Mouse (Mus musculus): ENCODE data around the gene Zfp189. TPM values are rescaled to one million over a fixed set of nuclear protein-coding genes. Genes with fewer than 3 reads are reported as not detected.

The Zfp189 gene
- polyA plus RNA-seq, 1 experiment: 1.8 TPM

DNA sequence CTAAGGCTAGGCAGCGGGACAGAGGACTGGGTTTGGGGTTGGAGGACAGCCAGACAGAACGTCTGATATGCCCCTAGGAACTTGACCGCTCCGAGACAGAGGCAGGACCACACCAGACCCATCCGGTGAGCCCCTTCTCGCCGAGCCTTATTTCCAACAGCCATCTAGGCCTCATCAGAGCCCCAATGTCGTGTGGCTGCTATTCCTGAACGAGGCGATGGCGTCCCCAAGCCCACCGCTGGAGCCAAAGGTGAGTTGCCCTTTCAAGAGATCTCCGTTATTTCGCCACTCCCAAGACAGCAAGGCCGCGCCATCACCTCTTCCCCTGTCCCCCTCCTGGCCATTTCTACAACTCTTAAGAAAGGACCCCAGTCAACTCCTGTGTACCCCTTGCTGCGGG, 370 bp downstream of the Zfp189 start:
- H3K4me1 ChIP-seq (ENCODE audit: control insufficient read depth, insufficient read depth, low read length): no peaks in the 10 kb centered on the region; the same call in 1 of the 2 replicates
- peak overlapping the region; percentile 66 for H3K4me3 ChIP-seq (replicated peaks; ENCODE audit: control insufficient read depth, low read depth, low read length)
- WGBS: 2% methylated on average over 17 of the region's 17 CpGs
- no peak overlapping the region for H3K27ac ChIP-seq (ENCODE audit: control insufficient read depth, insufficient read depth, low read depth, low read length, poor library complexity)
- 0 out of 2 replicates have a peak, but pooled peaks have one; percentile 11 for TF ChIP-seq CTCF (IDR thresholded peaks at IDR 0.05; ENCODE audit: control insufficient read depth, insufficient read depth, low read length)
- no peak for TF ChIP-seq POLR2A (IDR thresholded peaks at IDR 0.05; ENCODE audit: borderline replicate concordance, control insufficient read depth, low read depth, low read length)

- TF ChIP-seq CTCF (IDR thresholded peaks at IDR 0.05; ENCODE audit: control insufficient read depth, insufficient read depth, low read length): no peak
- no peak for TF ChIP-seq POLR2A (IDR thresholded peaks at IDR 0.05; ENCODE audit: borderline replicate concordance, control insufficient read depth, low read depth, low read length)
- no peak overlapping the region for H3K27ac ChIP-seq (ENCODE audit: control insufficient read depth, insufficient read depth, low read depth, low read length, poor library complexity)
- no peak overlapping the region for H3K4me3 ChIP-seq (replicated peaks; ENCODE audit: control insufficient read depth, low read depth, low read length)
- no peaks in the 10 kb centered on the region; the same call in 1 of the 2 replicates for H3K4me1 ChIP-seq (ENCODE audit: control insufficient read depth, insufficient read depth, low read length)
- 89% methylated on average over 9 of the region's 9 CpGs for WGBS
These were observed 1.6 kb downstream of the Zfp189 start for GRCm38 (mm10) chr4:49522576-49522975.

DNA sequence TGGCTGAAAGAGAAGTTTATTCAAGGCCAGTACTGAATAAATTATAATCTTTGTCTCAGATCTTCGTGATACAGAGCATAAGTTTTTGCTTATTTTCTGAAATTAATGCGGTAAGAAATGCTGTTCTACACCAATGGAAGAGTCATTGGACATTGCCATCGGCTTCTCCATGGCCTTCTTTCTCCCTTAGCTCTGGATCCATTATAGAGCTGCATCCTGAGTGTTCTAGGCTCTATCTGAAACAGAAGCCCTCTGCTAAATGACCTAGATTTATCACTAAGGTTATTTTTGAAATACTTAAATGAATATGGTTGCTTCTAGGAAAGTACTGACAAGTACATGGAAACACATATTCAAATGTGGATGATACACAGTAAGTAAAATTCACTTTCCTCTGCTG, 14.1 kb downstream of the Zfp189 start:
- WGBS: 86% methylated on average over 3 of the region's 3 CpGs
- no peaks in the 10 kb centered on the region for H3K4me1 ChIP-seq (ENCODE audit: control insufficient read depth, insufficient read depth, low read length)
- no peak overlapping the region for H3K27ac ChIP-seq (ENCODE audit: control insufficient read depth, insufficient read depth, low read depth, low read length, poor library complexity)
- TF ChIP-seq CTCF (IDR thresholded peaks at IDR 0.05; ENCODE audit: control insufficient read depth, insufficient read depth, low read length) (no peak), POLR2A (IDR thresholded peaks at IDR 0.05; ENCODE audit: borderline replicate concordance, control insufficient read depth, low read depth, low read length) (no peak)
- no peak overlapping the region for H3K4me3 ChIP-seq (replicated peaks; ENCODE audit: control insufficient read depth, low read depth, low read length)

DNA sequence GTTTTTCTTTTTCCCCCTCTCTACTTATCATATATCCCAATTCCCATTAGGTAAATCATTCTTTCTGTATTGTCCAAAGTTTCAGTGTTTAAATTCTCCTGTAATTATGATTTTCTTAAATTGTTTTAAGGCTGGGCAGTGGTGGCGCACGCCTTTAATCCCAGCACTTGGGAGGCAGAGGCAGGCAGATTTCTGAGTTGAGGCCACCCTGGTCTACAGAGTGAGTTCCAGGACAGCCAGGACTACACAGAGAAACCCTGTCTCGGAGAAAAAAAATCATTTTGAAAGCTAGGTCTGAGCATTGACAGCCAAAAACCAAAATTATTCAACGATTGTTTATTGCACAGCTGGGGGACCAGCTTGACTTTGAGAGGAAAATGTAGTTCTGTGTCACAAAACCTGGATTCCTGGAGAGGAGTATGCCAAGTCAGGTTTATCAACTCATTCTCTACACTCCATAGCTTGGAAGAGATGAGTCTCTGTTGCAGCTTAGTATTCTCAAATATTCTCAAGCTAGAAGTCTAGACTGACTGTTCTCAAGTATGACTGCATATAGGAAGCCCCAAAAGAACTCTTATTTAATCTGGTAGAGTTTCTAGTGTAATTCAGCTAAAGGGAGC, 14.8 kb downstream of the Zfp189 start:
- H3K27ac ChIP-seq (ENCODE audit: control insufficient read depth, insufficient read depth, low read depth, low read length, poor library complexity): no peak overlapping the region
- H3K4me3 ChIP-seq (replicated peaks; ENCODE audit: control insufficient read depth, low read depth, low read length): no peak overlapping the region
- TF ChIP-seq POLR2A (IDR thresholded peaks at IDR 0.05; ENCODE audit: borderline replicate concordance, control insufficient read depth, low read depth, low read length): no peak
- no peak for TF ChIP-seq CTCF (IDR thresholded peaks at IDR 0.05; ENCODE audit: control insufficient read depth, insufficient read depth, low read length)
- 78% methylated on average over 4 of the region's 4 CpGs for WGBS
- no peaks in the 10 kb centered on the region for H3K4me1 ChIP-seq (ENCODE audit: control insufficient read depth, insufficient read depth, low read length)

GRCm38 (mm10) chr4:49536671-49537070, 15.7 kb downstream of the Zfp189 start:
- Histone ChIP-seq H3K27ac (ENCODE audit: control insufficient read depth, insufficient read depth, low read depth, low read length, poor library complexity) (no peak overlapping the region), H3K4me1 (ENCODE audit: control insufficient read depth, insufficient read depth, low read length) (no peaks in the 10 kb centered on the region), H3K4me3 (replicated peaks; ENCODE audit: control insufficient read depth, low read depth, low read length) (no peak overlapping the region)
- 82% methylated on average over 4 of the region's 4 CpGs for WGBS
- TF ChIP-seq CTCF (IDR thresholded peaks at IDR 0.05; ENCODE audit: control insufficient read depth, insufficient read depth, low read length) (no peak), POLR2A (IDR thresholded peaks at IDR 0.05; ENCODE audit: borderline replicate concordance, control insufficient read depth, low read depth, low read length) (no peak)

- Histone ChIP-seq H3K4me3 (replicated peaks; ENCODE audit: control insufficient read depth, low read depth, low read length) (no peak overlapping the region), H3K4me1 (ENCODE audit: control insufficient read depth, insufficient read depth, low read length) (no peaks in the 10 kb centered on the region), H3K27ac (ENCODE audit: control insufficient read depth, insufficient read depth, low read depth, low read length, poor library complexity) (no peak overlapping the region)
- no peak for TF ChIP-seq POLR2A (IDR thresholded peaks at IDR 0.05; ENCODE audit: borderline replicate concordance, control insufficient read depth, low read depth, low read length)
- no peak for TF ChIP-seq CTCF (IDR thresholded peaks at IDR 0.05; ENCODE audit: control insufficient read depth, insufficient read depth, low read length)
- 53% methylated on average over 6 of the region's 6 CpGs for WGBS
These were observed 18.7 kb downstream of the Zfp189 start for GRCm38 (mm10) chr4:49539665-49540064.

DNA sequence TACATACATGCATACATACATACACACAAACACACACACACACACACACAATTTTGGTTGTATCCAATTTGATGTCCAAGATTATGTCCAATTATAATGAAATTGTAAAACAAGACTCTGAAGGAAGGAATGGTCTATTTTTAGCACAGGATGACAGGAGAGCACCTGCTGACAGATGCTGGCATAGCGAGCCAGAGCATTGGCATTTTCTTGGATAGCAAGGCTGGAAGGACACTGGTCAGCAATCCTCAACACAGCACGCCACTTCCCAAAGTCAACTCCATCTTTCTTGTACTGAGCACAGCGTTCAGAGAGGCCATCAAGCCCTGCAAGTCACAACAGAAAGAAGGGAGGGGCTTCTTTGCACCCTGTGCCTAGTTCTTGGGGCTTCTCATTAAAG, 20.0 kb downstream of the Zfp189 start:
- Histone ChIP-seq H3K4me1 (ENCODE audit: control insufficient read depth, insufficient read depth, low read length) (no peaks in the 10 kb centered on the region), H3K4me3 (replicated peaks; ENCODE audit: control insufficient read depth, low read depth, low read length) (no peak overlapping the region), H3K27ac (ENCODE audit: control insufficient read depth, insufficient read depth, low read depth, low read length, poor library complexity) (no peak overlapping the region)
- no peak for TF ChIP-seq CTCF (IDR thresholded peaks at IDR 0.05; ENCODE audit: control insufficient read depth, insufficient read depth, low read length)
- TF ChIP-seq POLR2A (IDR thresholded peaks at IDR 0.05; ENCODE audit: borderline replicate concordance, control insufficient read depth, low read depth, low read length): no peak
- WGBS: 75% methylated on average over 3 of the region's 3 CpGs

- TF ChIP-seq POLR2A (IDR thresholded peaks at IDR 0.05; ENCODE audit: borderline replicate concordance, control insufficient read depth, low read depth, low read length): no peak
- TF ChIP-seq CTCF (IDR thresholded peaks at IDR 0.05; ENCODE audit: control insufficient read depth, insufficient read depth, low read length): no peak
- no peak overlapping the region for H3K27ac ChIP-seq (ENCODE audit: control insufficient read depth, insufficient read depth, low read depth, low read length, poor library complexity)
- WGBS: 84% methylated on average over 2 of the region's 2 CpGs
- H3K4me1 ChIP-seq (ENCODE audit: control insufficient read depth, insufficient read depth, low read length): no peaks in the 10 kb centered on the region
- H3K4me3 ChIP-seq (replicated peaks; ENCODE audit: control insufficient read depth, low read depth, low read length): no peak overlapping the region
These were observed 25.1 kb downstream of the Zfp189 start for GRCm38 (mm10) chr4:49546026-49546425.
